ENCODE assay signal across 35 mouse cellular contexts in genomic region chr10:129847343-129847742, GRCm38 (mm10). TPM values are rescaled to one million over a fixed set of nuclear protein-coding genes. Genes with fewer than 3 reads are reported as not detected.
DNase-seq lines count a peak whose midpoint lies in the region; ATAC-seq and TF ChIP-seq lines count a peak whose summit lies in the region.
"Had no signal": no experiment of that assay in that cellular context is flagged by ENCODE, and none has a peak within 500 bp of the region (broad histone marks: within the 10 kb centered on the region; RNA-seq: fewer than 3 reads in every experiment).

No protein-coding gene starts in this region.

- no peaks in the 10 kb centered on the region for H3K9me3 ChIP-seq in forebrain, embryonic 14.5 days (replicated peaks; ENCODE audit: control insufficient read depth, low read length)
- no peaks in the 10 kb centered on the region for H3K9me3 ChIP-seq in forebrain, embryonic 13.5 days (replicated peaks)
- H3K9me3 ChIP-seq in ES-E14 (ENCODE audit: control insufficient read depth, insufficient read depth, low read depth, low read length): no peaks in the 10 kb centered on the region
- H3K9me3 ChIP-seq: embryonic facial prominence, embryonic 12.5 days; embryonic facial prominence, embryonic 15.5 days; G1E; heart, embryonic 12.5 days; heart, embryonic 15.5 days; hindbrain, embryonic 10.5 days; hindbrain, embryonic 13.5 days; intestine, embryonic 15.5 days had no signal

- H3K4me1 ChIP-seq in forebrain, embryonic 14.5 days (ENCODE audit: control insufficient read depth, insufficient read depth, low read length): no peaks in the 10 kb centered on the region
- peaks cover 6% of the 10 kb centered on the region for H3K4me1 ChIP-seq in forebrain, embryonic 13.5 days
- H3K4me1 ChIP-seq in ES-E14 (ENCODE audit: control insufficient read depth in 2 of 2, insufficient read depth in 2 of 2, low read length in 2 of 2, poor library complexity in 1 of 2): peaks cover 0 to 3% of the 10 kb centered on the region in 2 experiments; a peak in 1 of 4 replicates
- H3K4me1 ChIP-seq: embryonic facial prominence, embryonic 12.5 days; embryonic facial prominence, embryonic 15.5 days; heart, embryonic 12.5 days; heart, embryonic 15.5 days; hindbrain, embryonic 10.5 days; hindbrain, embryonic 13.5 days; intestine, embryonic 15.5 days had no signal

- H3K4me3 ChIP-seq in forebrain, embryonic 14.5 days (ENCODE audit: low read depth, low read length): no peak overlapping the region
- no peak overlapping the region for H3K4me3 ChIP-seq in forebrain, embryonic 13.5 days
- no peak overlapping the region for H3K4me3 ChIP-seq in ES-E14 (ENCODE audit: insufficient read depth in 1 of 2, low read depth in 1 of 2, low read length in 2 of 2, poor library complexity in 1 of 2, severe bottlenecking in 1 of 2)
- H3K4me3 ChIP-seq: embryonic facial prominence, embryonic 12.5 days; embryonic facial prominence, embryonic 15.5 days; gastrocnemius, adult 2 months; heart, embryonic 12.5 days; heart, embryonic 15.5 days; hindbrain, embryonic 10.5 days; hindbrain, embryonic 13.5 days; intestine, embryonic 15.5 days had no signal

- no peak overlapping the region for H3K9ac ChIP-seq in forebrain, embryonic 14.5 days (ENCODE audit: low read length)
- no peak overlapping the region for H3K9ac ChIP-seq in forebrain, embryonic 13.5 days
- no peak overlapping the region for H3K9ac ChIP-seq in ES-E14 (ENCODE audit: insufficient read depth, low read depth, low read length, poor library complexity, severe bottlenecking)
- H3K9ac ChIP-seq: embryonic facial prominence, embryonic 12.5 days; embryonic facial prominence, embryonic 15.5 days; heart, embryonic 12.5 days; heart, embryonic 15.5 days; hindbrain, embryonic 13.5 days; intestine, embryonic 15.5 days had no signal

- H3K36me3 ChIP-seq in forebrain, embryonic 14.5 days (ENCODE audit: control insufficient read depth, insufficient read depth, low read length): no peaks in the 10 kb centered on the region
- no peaks in the 10 kb centered on the region for H3K36me3 ChIP-seq in forebrain, embryonic 13.5 days (ENCODE audit: poor library complexity, severe bottlenecking)
- no peaks in the 10 kb centered on the region for H3K36me3 ChIP-seq in ES-E14 (ENCODE audit: control insufficient read depth, insufficient read depth, low read length, poor library complexity, severe bottlenecking)
- H3K36me3 ChIP-seq: embryonic facial prominence, embryonic 12.5 days; embryonic facial prominence, embryonic 15.5 days; G1E; heart, embryonic 12.5 days; heart, embryonic 15.5 days; hindbrain, embryonic 10.5 days; hindbrain, embryonic 13.5 days; intestine, embryonic 15.5 days had no signal

- no peak overlapping the region for H3K4me2 ChIP-seq in forebrain, embryonic 14.5 days (ENCODE audit: low read length)
- no peak overlapping the region for H3K4me2 ChIP-seq in forebrain, embryonic 13.5 days
- H3K4me2 ChIP-seq: embryonic facial prominence, embryonic 12.5 days; embryonic facial prominence, embryonic 15.5 days; heart, embryonic 12.5 days; heart, embryonic 15.5 days; hindbrain, embryonic 13.5 days; intestine, embryonic 15.5 days had no signal

- peak; percentile 46; the same call in 1 of the 2 replicates for ATAC-seq in forebrain, embryonic 14.5 days
- ATAC-seq in forebrain, embryonic 13.5 days: no peak
- ATAC-seq: activated CD4-positive, CD25-positive, alpha-beta regulatory T cell, adult 4 months; CD4-positive, CD25-positive, alpha-beta regulatory T cell, adult 4 months; forebrain, embryonic 16.5 days; hindbrain, embryonic 16.5 days; intestine, embryonic 15.5 days; Patski had no signal

- WGBS in forebrain, embryonic 14.5 days: 9% methylated on average over 1 of the region's 1 CpGs
- WGBS in forebrain, embryonic 13.5 days: 23% methylated on average over 1 of the region's 1 CpGs

- no peak overlapping the region for H3K27ac ChIP-seq in forebrain, embryonic 14.5 days (ENCODE audit: low read depth, low read length)
- H3K27ac ChIP-seq in forebrain, embryonic 13.5 days: no peak overlapping the region
- no peak overlapping the region for H3K27ac ChIP-seq in ES-E14 (ENCODE audit: insufficient read depth, low read depth, low read length, poor library complexity, severe bottlenecking)
- H3K27ac ChIP-seq: embryonic facial prominence, embryonic 12.5 days; embryonic facial prominence, embryonic 15.5 days; gastrocnemius, adult 2 months; heart, embryonic 15.5 days; hindbrain, embryonic 10.5 days; hindbrain, embryonic 13.5 days; intestine, embryonic 15.5 days had no signal

- no peaks in the 10 kb centered on the region for H3K27me3 ChIP-seq in forebrain, embryonic 14.5 days (replicated peaks; ENCODE audit: control insufficient read depth, insufficient read depth, low read length)
- no peaks in the 10 kb centered on the region for H3K27me3 ChIP-seq in forebrain, embryonic 13.5 days
- H3K27me3 ChIP-seq: embryonic facial prominence, embryonic 12.5 days; embryonic facial prominence, embryonic 15.5 days; heart, embryonic 12.5 days; heart, embryonic 15.5 days; hindbrain, embryonic 13.5 days; intestine, embryonic 15.5 days; Patski had no signal

- in situ Hi-C loops in ES-E14 (cut with MboI; ENCODE audit: low sequenced_read_pairs in 2 of 2, unreplicated experiment in 2 of 2): no loop called here

- DNase-seq in forebrain, embryonic 14.5 days (ENCODE audit: low spot score): no peak
- peak; percentile 21 for DNase-seq in ES-E14 (ENCODE audit: low read depth, low spot score)
- DNase-seq in ZHBTc4 (ENCODE audit: low read depth, low spot score): peak; percentile 59
- DNase-seq in thymus, postnatal 0 days (ENCODE audit: low spot score): no peak
- no peak for DNase-seq in right cerebral cortex, adult 18-20 months
- DNase-seq: adrenal gland, adult 8-10 months; adrenal gland, postnatal 25 days; cerebellum, adult 18-20 months; cerebellum, adult 9-11 months; cerebellum, postnatal 25 days; gastrocnemius, adult 2 months; gastrocnemius, postnatal 14 days; heart, adult 11 months; heart, postnatal 10 days; heart, postnatal 36 days; kidney, adult 18-20 months had no signal

TF ChIP-seq in ES-E14, 5 proteins besides CTCF, POLR2A, EP300 and RAD21:
- TF ChIP-seq HCFC1 (IDR thresholded peaks at IDR 0.05; ENCODE audit: borderline replicate concordance, insufficient read depth, low read length): no peak
- TF ChIP-seq ZC3H11A (IDR thresholded peaks at IDR 0.05; ENCODE audit: borderline replicate concordance, low read depth, low read length): no peak

RNA-seq across cellular contexts. Expression of gene Olfr812, which starts 1.4 kb away (rescaled TPM):
- polyA plus RNA-seq in forebrain, embryonic 14.5 days (2014; fragmentation: Nextera tagmentation; extraction: Ambion mirVana): not detected in 2 replicates
- polyA plus RNA-seq in forebrain, embryonic 13.5 days (2015; fragmentation: Nextera tagmentation; extraction: Ambion mirVana): not detected in 2 replicates
- not detected in 2 replicates for total RNA-seq in ES-E14 (2012; rRNA removed)
- polyA plus RNA-seq in thymus, postnatal 0 days (2015; fragmentation: Nextera tagmentation; extraction: Ambion mirVana): not detected in 2 replicates
- total RNA-seq: adrenal gland, adult 8-10 months; adrenal gland, postnatal 25 days; common myeloid progenitor, adult 5-6 weeks; G1E; gastrocnemius, adult 2 months; gastrocnemius, postnatal 14 days; gastrocnemius, postnatal 4 days; heart, adult 8-10 months; heart, postnatal 10 days; heart, postnatal 36 days had no signal
- polyA plus RNA-seq: activated CD4-positive, CD25-positive, alpha-beta regulatory T cell, adult 4 months; C2C12; CD4-positive, CD25-positive, alpha-beta regulatory T cell, adult 4 months; embryonic facial prominence, embryonic 12.5 days; forebrain, embryonic 16.5 days; frontal cortex, adult 2 months; G1E; heart, embryonic 12.5 days; heart, embryonic 15.5 days; hindbrain, embryonic 10.5 days; hindbrain, embryonic 13.5 days; hindbrain, embryonic 16.5 days; intestine, embryonic 15.5 days; Patski had no signal

RNA-seq across cellular contexts. Expression of gene Olfr813, which starts 7.8 kb away (rescaled TPM):
- not detected in 2 replicates for polyA plus RNA-seq in forebrain, embryonic 14.5 days (2014; fragmentation: Nextera tagmentation; extraction: Ambion mirVana)
- not detected in 2 replicates for polyA plus RNA-seq in forebrain, embryonic 13.5 days (2015; fragmentation: Nextera tagmentation; extraction: Ambion mirVana)
- total RNA-seq in ES-E14 (2012; rRNA removed): not detected in 2 replicates
- not detected in 2 replicates for polyA plus RNA-seq in thymus, postnatal 0 days (2015; fragmentation: Nextera tagmentation; extraction: Ambion mirVana)
- total RNA-seq: adrenal gland, adult 8-10 months; adrenal gland, postnatal 25 days; common myeloid progenitor, adult 5-6 weeks; gastrocnemius, adult 2 months; gastrocnemius, postnatal 14 days; gastrocnemius, postnatal 4 days; heart, adult 8-10 months; heart, postnatal 10 days; heart, postnatal 36 days had no signal
- polyA plus RNA-seq: activated CD4-positive, CD25-positive, alpha-beta regulatory T cell, adult 4 months; C2C12; CD4-positive, CD25-positive, alpha-beta regulatory T cell, adult 4 months; forebrain, embryonic 16.5 days; frontal cortex, adult 2 months; G1E; heart, embryonic 12.5 days; heart, embryonic 15.5 days; hindbrain, embryonic 10.5 days; hindbrain, embryonic 13.5 days; hindbrain, embryonic 16.5 days; intestine, embryonic 15.5 days; Patski had no signal

RNA-seq across cellular contexts. Expression of gene Olfr814, which starts 32.3 kb away (rescaled TPM):
- polyA plus RNA-seq in forebrain, embryonic 14.5 days (2014; fragmentation: Nextera tagmentation; extraction: Ambion mirVana): not detected in 2 replicates
- polyA plus RNA-seq in forebrain, embryonic 13.5 days (2015; fragmentation: Nextera tagmentation; extraction: Ambion mirVana): not detected in 2 replicates
- total RNA-seq in ES-E14 (2012; rRNA removed): 0.22 and 0.26 TPM in 2 replicates
- polyA plus RNA-seq in thymus, postnatal 0 days (2015; fragmentation: Nextera tagmentation; extraction: Ambion mirVana): not detected in 2 replicates
- total RNA-seq: adrenal gland, adult 8-10 months; adrenal gland, postnatal 25 days; common myeloid progenitor, adult 5-6 weeks; gastrocnemius, adult 2 months; gastrocnemius, postnatal 14 days; gastrocnemius, postnatal 4 days; heart, adult 8-10 months; heart, postnatal 10 days; heart, postnatal 36 days had no signal
- polyA plus RNA-seq: C2C12; embryonic facial prominence, embryonic 12.5 days; embryonic facial prominence, embryonic 15.5 days; forebrain, embryonic 16.5 days; frontal cortex, adult 2 months; G1E; heart, embryonic 12.5 days; heart, embryonic 15.5 days; hindbrain, embryonic 10.5 days; hindbrain, embryonic 13.5 days; hindbrain, embryonic 16.5 days; intestine, embryonic 15.5 days; Patski had no signal

RNA-seq across cellular contexts. Expression of gene Olfr811, which starts 43.1 kb away (rescaled TPM):
- not detected in 2 replicates for polyA plus RNA-seq in forebrain, embryonic 14.5 days (2014; fragmentation: Nextera tagmentation; extraction: Ambion mirVana)
- polyA plus RNA-seq in forebrain, embryonic 13.5 days (2015; fragmentation: Nextera tagmentation; extraction: Ambion mirVana): not detected in 2 replicates
- not detected in 2 replicates for total RNA-seq in ES-E14 (2012; rRNA removed)
- polyA plus RNA-seq in thymus, postnatal 0 days (2015; fragmentation: Nextera tagmentation; extraction: Ambion mirVana): not detected in 2 replicates
- total RNA-seq: adrenal gland, adult 8-10 months; adrenal gland, postnatal 25 days; common myeloid progenitor, adult 5-6 weeks; gastrocnemius, adult 2 months; gastrocnemius, postnatal 14 days; gastrocnemius, postnatal 4 days; heart, adult 8-10 months; heart, postnatal 10 days; heart, postnatal 36 days had no signal
- polyA plus RNA-seq: activated CD4-positive, CD25-positive, alpha-beta regulatory T cell, adult 4 months; C2C12; CD4-positive, CD25-positive, alpha-beta regulatory T cell, adult 4 months; embryonic facial prominence, embryonic 12.5 days; embryonic facial prominence, embryonic 15.5 days; forebrain, embryonic 16.5 days; frontal cortex, adult 2 months; G1E; heart, embryonic 12.5 days; heart, embryonic 15.5 days; hindbrain, embryonic 10.5 days; hindbrain, embryonic 13.5 days; hindbrain, embryonic 16.5 days; intestine, embryonic 15.5 days; Patski had no signal

RNA-seq across cellular contexts. Expression of gene Olfr810, which starts 52.6 kb away (rescaled TPM):
- not detected in 2 replicates for polyA plus RNA-seq in forebrain, embryonic 14.5 days (2014; fragmentation: Nextera tagmentation; extraction: Ambion mirVana)
- not detected in 2 replicates for polyA plus RNA-seq in forebrain, embryonic 13.5 days (2015; fragmentation: Nextera tagmentation; extraction: Ambion mirVana)
- total RNA-seq in ES-E14 (2012; rRNA removed): not detected in 2 replicates
- not detected in 2 replicates for polyA plus RNA-seq in thymus, postnatal 0 days (2015; fragmentation: Nextera tagmentation; extraction: Ambion mirVana)
- total RNA-seq: adrenal gland, adult 8-10 months; adrenal gland, postnatal 25 days; common myeloid progenitor, adult 5-6 weeks; gastrocnemius, adult 2 months; gastrocnemius, postnatal 14 days; gastrocnemius, postnatal 4 days; heart, adult 8-10 months; heart, postnatal 10 days; heart, postnatal 36 days had no signal
- polyA plus RNA-seq: activated CD4-positive, CD25-positive, alpha-beta regulatory T cell, adult 4 months; C2C12; CD4-positive, CD25-positive, alpha-beta regulatory T cell, adult 4 months; embryonic facial prominence, embryonic 12.5 days; forebrain, embryonic 16.5 days; frontal cortex, adult 2 months; G1E; heart, embryonic 12.5 days; heart, embryonic 15.5 days; hindbrain, embryonic 10.5 days; hindbrain, embryonic 13.5 days; hindbrain, embryonic 16.5 days; intestine, embryonic 15.5 days; Patski had no signal

Comparison
In these comparisons a context has a peak if more than half of its experiments do, and no peak if none do; other contexts are left out.
1. DNase-seq: peak in ES-E14 (single experiment) and ZHBTc4 (single experiment); none in forebrain, embryonic 14.5 days (single experiment), thymus, postnatal 0 days (single experiment) and right cerebral cortex, adult 18-20 months (single experiment).